Mouse (Mus musculus): ENCODE data around the gene Celf5.

GRCm38 (mm10) chr10:81505016-81505664 lies 22.6 kb upstream of the Celf5 start:
- TF ChIP-seq CTCF (IDR thresholded peaks at IDR 0.05; ENCODE audit: extremely low read depth, insufficient read length, insufficient replicate concordance, low read depth, low read length) (no peak), POLR2A (IDR thresholded peaks at IDR 0.05; ENCODE audit: low read depth, low read length) (no peak)

Data from small intestine, adult 2 months (tissue).